Mouse (Mus musculus) yolk sac, embryonic 10.5 days (tissue): ENCODE data around the gene Neurog2.

ENCODE experiments used
- DNase-seq: peaks from one replicate; pipeline ENCODE4 v3.0.0-alpha.2; 2017; ENCODE audit warnings: low spot score

The Neurog2 gene

DNA sequence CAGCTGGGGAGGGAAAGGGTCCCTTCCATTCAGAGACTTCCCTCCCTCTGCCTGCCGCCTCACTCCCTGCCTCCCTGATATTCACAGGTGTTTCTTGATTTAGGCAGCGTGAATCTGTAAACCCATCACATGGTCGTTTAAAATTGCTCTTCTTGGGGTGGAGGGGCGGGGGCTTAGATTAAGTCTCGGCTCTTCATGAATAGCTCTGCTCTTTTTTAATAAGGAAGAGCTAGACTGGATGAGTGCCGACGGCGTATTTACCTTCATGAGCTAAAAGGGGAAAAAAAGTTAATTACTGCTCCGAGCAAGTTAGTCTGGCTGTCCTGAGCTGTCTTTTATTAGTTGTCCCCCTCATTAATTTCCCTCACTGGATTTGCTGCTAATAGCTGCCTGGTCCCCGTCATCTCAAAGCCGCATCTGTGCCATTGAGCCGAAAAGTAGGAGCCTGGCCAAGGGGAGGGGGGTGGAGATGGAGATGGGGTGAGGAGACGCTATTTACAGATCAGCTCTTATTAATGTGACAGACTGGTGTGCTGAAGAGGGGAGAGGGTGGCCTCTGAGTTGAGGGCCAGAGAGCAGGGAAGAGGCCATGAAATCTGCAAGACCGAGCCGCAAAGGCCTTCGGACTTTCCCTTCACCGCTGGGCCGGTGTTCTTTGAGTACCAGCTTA, 13.4 kb downstream of the Neurog2 start:
- DNase-seq: no peak

DNA sequence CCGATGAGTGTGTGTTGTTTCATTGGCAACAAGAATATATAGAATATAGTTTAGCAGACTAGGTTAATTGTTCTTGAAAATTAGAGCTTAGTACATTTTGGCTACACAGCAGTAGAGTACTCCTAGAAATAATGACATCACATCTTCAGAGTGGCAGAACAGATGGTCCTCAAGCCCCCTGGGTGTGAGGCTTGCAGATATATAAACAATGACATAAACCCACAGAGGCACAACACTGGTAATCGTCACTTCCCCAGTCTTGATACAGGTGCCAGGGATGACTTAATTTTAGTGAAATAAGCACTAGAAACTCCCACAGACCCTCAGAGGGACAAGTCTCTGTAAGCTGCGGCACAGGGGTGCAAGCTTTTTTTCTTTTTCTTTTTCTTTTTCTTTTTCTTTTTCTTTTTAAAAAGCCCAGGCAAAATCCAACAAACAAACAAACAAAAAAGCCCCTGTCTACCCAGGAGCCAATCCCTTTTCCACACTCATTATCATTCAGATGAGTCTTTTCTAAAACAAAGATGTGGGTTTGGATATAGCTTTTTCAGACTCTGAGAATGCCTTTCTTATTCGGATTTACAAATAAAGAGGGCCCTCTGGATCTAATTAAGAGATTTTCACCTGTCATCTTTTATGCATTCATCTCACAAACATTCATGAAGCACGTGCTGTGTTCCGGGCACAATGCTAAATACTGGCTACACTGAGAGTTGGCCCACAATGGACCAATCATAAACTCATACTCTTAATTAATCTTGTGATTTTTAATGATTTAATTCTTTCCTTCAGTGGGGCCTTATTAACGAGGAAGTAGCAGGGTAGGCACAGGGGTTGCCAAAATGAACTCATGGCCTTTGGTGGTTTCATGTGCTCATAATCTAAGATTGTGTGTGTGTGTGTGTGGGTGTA, 19.1 kb downstream of the Neurog2 start:
- DNase-seq: no peak

DNA sequence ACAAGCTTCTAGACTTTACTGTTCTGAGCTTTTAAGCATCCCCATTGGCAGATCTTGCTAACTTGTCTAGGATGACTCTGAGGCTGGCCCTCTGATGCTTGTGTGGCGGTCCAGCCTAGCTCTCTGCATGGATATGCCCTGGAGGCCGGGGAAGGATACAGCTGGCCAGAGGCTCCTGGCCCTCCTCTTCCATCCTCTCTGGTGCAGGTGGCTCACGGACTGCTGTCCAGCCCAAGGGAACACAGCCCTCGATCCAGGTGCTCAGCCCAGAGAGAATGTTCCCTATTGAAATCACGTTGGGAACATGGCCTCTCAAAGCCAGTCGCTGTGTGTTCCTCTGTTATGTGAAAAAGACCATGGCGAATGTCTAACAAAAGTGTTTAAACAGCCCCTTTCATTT, 27.8 kb downstream of the Neurog2 start:
- DNase-seq: no peak

DNA sequence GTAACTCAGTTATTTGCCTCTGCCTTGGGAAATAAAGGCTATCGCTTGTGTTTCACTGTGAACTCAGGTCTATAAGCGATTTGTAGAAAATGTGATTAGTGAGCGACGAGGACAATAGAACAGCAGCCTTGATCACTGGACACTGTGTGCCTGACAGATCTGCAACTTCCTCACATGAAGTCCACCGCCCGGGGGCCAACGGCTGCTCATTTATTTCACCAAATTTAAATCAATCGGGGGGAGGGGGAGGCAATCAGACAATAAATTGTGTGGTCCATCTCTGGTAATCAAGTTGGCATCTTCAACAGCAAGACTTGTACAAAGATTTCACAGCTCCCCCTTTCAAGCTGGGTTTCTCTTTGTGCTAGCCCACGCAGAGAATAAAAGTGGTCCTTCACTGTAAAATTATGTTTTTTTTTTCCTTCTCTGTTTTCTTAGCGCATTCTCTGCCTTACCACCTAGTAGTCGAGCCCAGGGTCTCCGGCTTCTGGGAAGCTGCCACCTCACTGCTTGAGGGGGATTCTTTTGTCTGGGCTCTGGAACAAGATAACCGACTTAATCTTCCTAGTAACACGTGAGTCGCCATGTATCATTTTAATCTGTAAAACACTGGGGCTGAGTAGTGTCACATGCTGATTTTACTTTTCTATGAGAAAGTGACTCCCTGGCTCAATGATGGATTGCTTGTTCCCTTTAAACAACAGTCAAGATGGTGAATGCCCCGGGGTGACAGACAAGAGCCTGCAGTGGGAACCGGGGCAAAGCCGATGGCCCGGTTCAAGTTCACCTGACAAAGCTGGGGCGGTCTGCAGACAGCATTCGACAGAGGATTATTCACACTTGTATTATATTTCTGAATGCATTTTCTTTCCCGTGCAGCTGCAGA, 29.0 kb downstream of the Neurog2 start:
- DNase-seq: no peak

DNA sequence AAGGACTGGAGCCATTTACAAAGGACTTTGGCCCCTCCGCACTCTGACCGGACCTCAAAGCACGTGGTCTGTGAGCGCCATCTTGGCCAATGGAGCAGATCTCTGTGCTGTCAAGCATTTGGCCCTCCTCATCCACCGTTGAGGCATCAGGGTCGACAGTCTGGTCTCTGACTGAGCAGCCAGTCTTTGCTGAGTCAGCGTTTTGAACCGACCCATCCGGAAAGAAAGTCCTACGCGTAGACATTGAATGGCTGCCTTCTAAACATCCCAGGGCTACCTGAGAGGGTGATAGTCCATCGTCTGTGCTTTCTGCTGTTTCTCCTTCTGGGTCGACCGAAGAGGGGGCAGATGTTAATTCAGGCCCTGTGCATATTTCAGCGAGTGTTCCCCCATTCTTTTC, 46.8 kb downstream of the Neurog2 start:
- no peak for DNase-seq
